Mouse (Mus musculus) liver, embryonic 14.5 days (tissue): Measurements from ENCODE around the gene Arhgap30.

Source experiments
- CTCF ChIP-seq: IDR thresholded peaks from 2 replicates; pipeline ENCODE4 v1.5.1; 2016; ENCODE audit warnings: antibody characterized with exemption, low read depth, control low read depth
- EP300 ChIP-seq: IDR thresholded peaks from 2 replicates; pipeline ENCODE4 v1.6.1; 2016; ENCODE audit warnings: antibody characterized with exemption, low read depth

GRCm38 (mm10) chr1:171360253-171360652 is 28.5 kb upstream of the Arhgap30 start:
- TF ChIP-seq CTCF (no peak; the same call in 1 of the 2 replicates), EP300 (no peak)
